Mouse (Mus musculus): ENCODE measurements around the gene A830018L16Rik. TPM values are rescaled to one million over a fixed set of nuclear protein-coding genes. Genes with fewer than 3 reads are reported as not detected.

The A830018L16Rik gene
- polyA plus RNA-seq, 1 experiment from 2014 or later = 6.2 TPM

GRCm38 (mm10) chr1:11881706-11882105 is 467.8 kb downstream of the A830018L16Rik start:
- Histone ChIP-seq H3K9me3 (no peaks in the 10 kb centered on the region), H3K4me3 (no peak overlapping the region), H3K4me2 (replicated peaks) (no peak overlapping the region), H3K27ac (no peak overlapping the region), H3K9ac (no peak overlapping the region), H3K4me1 (no peaks in the 10 kb centered on the region), H3K36me3 (no peaks in the 10 kb centered on the region), H3K27me3 (no peaks in the 10 kb centered on the region)
- ATAC-seq (ENCODE audit: insufficient number of reproducible peaks, insufficient read depth, low FRiP score, low TSS enrichment) = no peak
- WGBS = 40% methylated on average over 2 of the region's 2 CpGs

- Histone ChIP-seq H3K4me3 (no peak overlapping the region), H3K9ac (no peak overlapping the region), H3K27ac (no peak overlapping the region), H3K36me3 (no peaks in the 10 kb centered on the region), H3K9me3 (no peaks in the 10 kb centered on the region), H3K4me1 (no peaks in the 10 kb centered on the region), H3K27me3 (no peaks in the 10 kb centered on the region), H3K4me2 (replicated peaks) (no peak overlapping the region)
- no peak for ATAC-seq (ENCODE audit: insufficient number of reproducible peaks, insufficient read depth, low FRiP score, low TSS enrichment)
- WGBS = 54% methylated on average over 3 of the region's 3 CpGs
Observed at GRCm38 (mm10) chr1:11895715-11896114, 481.8 kb downstream of the A830018L16Rik start.

GRCm38 (mm10) chr1:11915873-11916272 is 502.0 kb downstream of the A830018L16Rik start:
- no peak overlapping the region for H3K4me3 ChIP-seq
- no peaks in the 10 kb centered on the region for H3K9me3 ChIP-seq
- no peak overlapping the region for H3K27ac ChIP-seq
- H3K4me1 ChIP-seq = no peaks in the 10 kb centered on the region
- H3K36me3 ChIP-seq = no peaks in the 10 kb centered on the region
- no peaks in the 10 kb centered on the region for H3K27me3 ChIP-seq
- H3K9ac ChIP-seq = no peak overlapping the region
- no peak for ATAC-seq (ENCODE audit: insufficient number of reproducible peaks, insufficient read depth, low FRiP score, low TSS enrichment)
- no peak overlapping the region for H3K4me2 ChIP-seq (replicated peaks)

GRCm38 (mm10) chr1:11936984-11937383 is 523.1 kb downstream of the A830018L16Rik start:
- Histone ChIP-seq H3K9ac (no peak overlapping the region), H3K27me3 (no peaks in the 10 kb centered on the region), H3K4me1 (no peaks in the 10 kb centered on the region), H3K9me3 (no peaks in the 10 kb centered on the region), H3K27ac (no peak overlapping the region), H3K36me3 (no peaks in the 10 kb centered on the region), H3K4me2 (replicated peaks) (no peak overlapping the region), H3K4me3 (no peak overlapping the region)
- WGBS = 72% methylated on average over 9 of the region's 9 CpGs
- no peak for ATAC-seq (ENCODE audit: insufficient number of reproducible peaks, insufficient read depth, low FRiP score, low TSS enrichment)

GRCm38 (mm10) chr1:11959421-11960206 is 545.7 kb downstream of the A830018L16Rik start:
- H3K27ac ChIP-seq = no peak overlapping the region
- H3K4me1 ChIP-seq = no peaks in the 10 kb centered on the region
- no peak overlapping the region for H3K4me3 ChIP-seq
- H3K36me3 ChIP-seq = no peaks in the 10 kb centered on the region
- H3K27me3 ChIP-seq = no peaks in the 10 kb centered on the region
- WGBS = 74% methylated on average over 2 of the region's 2 CpGs
- no peak overlapping the region for H3K4me2 ChIP-seq (replicated peaks)
- ATAC-seq (ENCODE audit: insufficient number of reproducible peaks, insufficient read depth, low FRiP score, low TSS enrichment) = no peak
- H3K9ac ChIP-seq = no peak overlapping the region
- no peaks in the 10 kb centered on the region for H3K9me3 ChIP-seq

- Histone ChIP-seq H3K4me2 (replicated peaks) (no peak overlapping the region), H3K36me3 (no peaks in the 10 kb centered on the region), H3K4me1 (no peaks in the 10 kb centered on the region), H3K9ac (no peak overlapping the region), H3K9me3 (no peaks in the 10 kb centered on the region), H3K27ac (no peak overlapping the region), H3K4me3 (no peak overlapping the region), H3K27me3 (no peaks in the 10 kb centered on the region)
- ATAC-seq (ENCODE audit: insufficient number of reproducible peaks, insufficient read depth, low FRiP score, low TSS enrichment) = no peak
- WGBS = 77% methylated on average over 4 of the region's 4 CpGs
Observed at GRCm38 (mm10) chr1:11982590-11983136, 568.8 kb downstream of the A830018L16Rik start.

- no peaks in the 10 kb centered on the region for H3K4me1 ChIP-seq
- no peaks in the 10 kb centered on the region for H3K36me3 ChIP-seq
- H3K4me3 ChIP-seq = no peak overlapping the region
- H3K27ac ChIP-seq = no peak overlapping the region
- 64% methylated on average over 3 of the region's 3 CpGs for WGBS
- no peak overlapping the region for H3K4me2 ChIP-seq (replicated peaks)
- no peak overlapping the region for H3K9ac ChIP-seq
- no peak for ATAC-seq (ENCODE audit: insufficient number of reproducible peaks, insufficient read depth, low FRiP score, low TSS enrichment)
- no peaks in the 10 kb centered on the region for H3K27me3 ChIP-seq
- no peaks in the 10 kb centered on the region for H3K9me3 ChIP-seq
Observed at GRCm38 (mm10) chr1:11990011-11990410, 576.1 kb downstream of the A830018L16Rik start.

- peaks cover 10% of the 10 kb centered on the region; the same call in 1 of the 2 replicates for H3K4me1 ChIP-seq
- no peaks in the 10 kb centered on the region for H3K27me3 ChIP-seq
- no peak overlapping the region for H3K4me2 ChIP-seq (replicated peaks)
- no peak overlapping the region for H3K4me3 ChIP-seq
- WGBS = 68% methylated on average over 2 of the region's 2 CpGs
- no peak overlapping the region for H3K9ac ChIP-seq
- no peaks in the 10 kb centered on the region for H3K9me3 ChIP-seq
- H3K27ac ChIP-seq = no peak overlapping the region
- no peaks in the 10 kb centered on the region for H3K36me3 ChIP-seq
- no peak for ATAC-seq (ENCODE audit: insufficient number of reproducible peaks, insufficient read depth, low FRiP score, low TSS enrichment)
Observed at GRCm38 (mm10) chr1:11996297-11996878, 582.5 kb downstream of the A830018L16Rik start.

- Histone ChIP-seq H3K4me3 (no peak overlapping the region), H3K4me1 (peaks cover 10% of the 10 kb centered on the region; the same call in 1 of the 2 replicates), H3K27me3 (no peaks in the 10 kb centered on the region), H3K27ac (no peak overlapping the region), H3K9ac (no peak overlapping the region), H3K9me3 (no peaks in the 10 kb centered on the region), H3K36me3 (no peaks in the 10 kb centered on the region), H3K4me2 (replicated peaks) (no peak overlapping the region)
- no peak for ATAC-seq (ENCODE audit: insufficient number of reproducible peaks, insufficient read depth, low FRiP score, low TSS enrichment)
- WGBS = 33% methylated on average over 2 of the region's 2 CpGs
Observed at GRCm38 (mm10) chr1:11997574-11997973, 583.7 kb downstream of the A830018L16Rik start.

- peaks cover 10% of the 10 kb centered on the region; the same call in 1 of the 2 replicates for H3K4me1 ChIP-seq
- H3K36me3 ChIP-seq = no peaks in the 10 kb centered on the region
- WGBS = 32% methylated on average over 4 of the region's 4 CpGs
- no peak overlapping the region for H3K4me2 ChIP-seq (replicated peaks)
- no peak overlapping the region for H3K27ac ChIP-seq
- H3K4me3 ChIP-seq = no peak overlapping the region
- H3K9ac ChIP-seq = no peak overlapping the region
- no peaks in the 10 kb centered on the region for H3K27me3 ChIP-seq
- ATAC-seq (ENCODE audit: insufficient number of reproducible peaks, insufficient read depth, low FRiP score, low TSS enrichment) = peak; percentile 72; the same call in 1 of the 2 replicates
- no peaks in the 10 kb centered on the region for H3K9me3 ChIP-seq
Observed at GRCm38 (mm10) chr1:12000557-12000956, 586.7 kb downstream of the A830018L16Rik start.

- ATAC-seq (ENCODE audit: insufficient number of reproducible peaks, insufficient read depth, low FRiP score, low TSS enrichment) = no peak
- Histone ChIP-seq H3K36me3 (no peaks in the 10 kb centered on the region), H3K9ac (no peak overlapping the region), H3K27me3 (no peaks in the 10 kb centered on the region), H3K9me3 (no peaks in the 10 kb centered on the region), H3K4me3 (no peak overlapping the region), H3K4me2 (replicated peaks) (no peak overlapping the region), H3K27ac (no peak overlapping the region), H3K4me1 (no peaks in the 10 kb centered on the region)
- 27% methylated on average over 2 of the region's 2 CpGs for WGBS
Observed at GRCm38 (mm10) chr1:12008789-12009550, 595.1 kb downstream of the A830018L16Rik start.

GRCm38 (mm10) chr1:12009551-12009846 is 595.6 kb downstream of the A830018L16Rik start:
- Histone ChIP-seq H3K9me3 (no peaks in the 10 kb centered on the region), H3K9ac (no peak overlapping the region), H3K36me3 (no peaks in the 10 kb centered on the region), H3K4me1 (no peaks in the 10 kb centered on the region), H3K4me2 (replicated peaks) (no peak overlapping the region), H3K27ac (no peak overlapping the region), H3K4me3 (no peak overlapping the region), H3K27me3 (no peaks in the 10 kb centered on the region)
- ATAC-seq (ENCODE audit: insufficient number of reproducible peaks, insufficient read depth, low FRiP score, low TSS enrichment) = no peak

All from embryonic facial prominence, embryonic 12.5 days (tissue).